Mouse (Mus musculus): Measurements from ENCODE around the gene Trim42. TPM values are rescaled to one million over a fixed set of nuclear protein-coding genes. Genes with fewer than 3 reads are reported as not detected.

Trim42 gene
- total RNA-seq (2021), result not detected in 2 replicates
- long read RNA-seq, experiment 1, result 0 reads
- long read RNA-seq, experiment 2, result 0 reads

DNA sequence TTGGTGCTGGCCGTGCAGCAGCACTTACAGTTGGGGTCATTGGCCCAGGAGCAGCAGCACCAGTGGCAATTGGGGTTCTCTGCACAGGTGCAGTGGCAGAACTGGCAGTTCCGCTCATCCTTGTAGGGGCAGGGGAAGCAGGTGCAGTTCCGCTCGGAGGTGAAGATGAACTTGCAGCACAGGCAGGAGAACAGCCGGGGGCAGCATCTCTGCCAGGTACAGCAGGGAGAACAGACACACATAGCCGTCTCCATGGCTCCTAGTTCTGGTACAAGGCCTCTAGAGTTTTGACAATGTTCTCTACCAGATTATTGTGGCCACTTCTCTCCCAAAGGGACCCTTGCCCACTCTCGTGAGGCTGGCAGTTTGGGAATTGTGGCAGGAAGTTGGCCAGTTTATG lies at the start of gene Trim42:
Gene Trim42 (minus strand): TSS at position 368 of the 400 bp plus-strand sequence.
- no peak for DNase-seq

DNA sequence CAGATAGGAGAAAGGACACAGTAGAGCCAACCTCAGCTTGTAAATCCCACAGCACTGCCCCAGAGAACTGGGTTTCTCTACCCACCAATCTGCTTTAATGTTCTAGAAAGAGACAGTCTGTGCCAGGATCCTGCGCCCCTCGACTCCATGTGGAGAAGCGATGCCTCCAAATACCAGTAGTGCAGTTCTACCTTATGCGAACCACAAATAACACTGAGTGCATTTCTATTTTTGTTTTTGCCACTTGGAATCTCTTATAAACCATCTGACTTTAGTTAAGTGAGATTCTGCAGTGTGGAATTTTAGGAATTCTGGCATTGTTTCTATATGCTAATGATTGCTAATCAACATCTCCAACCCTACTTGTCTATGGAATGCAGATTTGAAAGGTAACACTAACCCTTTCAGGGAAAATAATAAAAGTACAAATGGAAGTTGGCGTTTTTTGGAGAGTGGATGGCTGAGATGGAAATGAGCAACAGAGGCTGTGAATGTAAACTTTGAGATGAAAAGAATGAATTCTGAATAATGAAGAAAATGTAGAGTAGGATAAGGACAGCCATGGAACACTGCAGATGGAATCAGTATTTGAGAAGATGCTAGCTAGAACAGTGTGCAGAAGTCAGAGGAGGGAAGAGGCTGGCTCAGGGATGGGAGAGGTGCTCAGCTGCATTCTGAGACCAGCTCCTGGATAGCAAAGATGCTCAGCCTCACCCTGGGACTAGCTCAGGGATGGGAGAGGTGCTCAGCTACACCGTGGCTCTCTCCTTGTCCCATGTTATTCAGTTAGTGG lies 45.3 kb upstream of the Trim42 start:
- no peak for DNase-seq

DNA sequence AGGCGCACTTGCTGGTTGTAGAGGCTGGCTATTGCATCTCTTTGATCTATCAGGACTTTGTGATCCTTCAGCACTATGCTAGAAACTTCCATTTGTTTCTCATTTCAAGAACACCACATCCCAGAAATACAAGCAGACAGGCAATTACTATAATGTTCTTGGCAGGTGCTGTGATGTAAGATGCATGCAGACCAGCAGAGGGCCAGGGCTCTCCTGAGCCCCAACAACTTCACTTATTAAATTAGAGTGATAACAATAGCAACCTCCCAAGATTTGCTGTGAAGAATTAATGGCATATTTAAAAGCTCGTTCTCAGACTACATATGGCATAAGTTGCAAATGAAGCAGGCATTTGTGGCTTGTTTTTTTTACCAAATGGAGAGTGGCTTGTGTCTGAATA lies 38.4 kb upstream of the Trim42 start:
- no peak for DNase-seq

DNA sequence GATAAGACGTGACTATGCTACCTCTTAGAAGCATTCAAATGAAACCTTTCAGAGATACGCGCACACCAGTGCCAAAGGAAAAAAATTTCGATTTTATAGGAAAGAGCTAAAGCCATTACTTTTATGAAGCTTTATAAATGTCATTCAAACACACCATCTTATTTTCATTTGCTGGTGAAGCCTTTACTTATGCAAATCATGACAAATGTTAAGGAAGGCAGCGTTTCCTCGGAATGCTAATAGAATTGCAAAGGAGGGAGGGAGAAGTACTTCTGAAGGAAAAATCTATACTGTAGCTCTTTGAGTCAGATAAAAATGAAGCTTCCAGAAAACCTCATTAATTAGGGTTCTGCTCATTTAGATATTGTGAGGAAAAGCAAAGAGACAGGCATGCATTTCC lies 13.3 kb downstream of the Trim42 start:
- DNase-seq, result no peak

DNA sequence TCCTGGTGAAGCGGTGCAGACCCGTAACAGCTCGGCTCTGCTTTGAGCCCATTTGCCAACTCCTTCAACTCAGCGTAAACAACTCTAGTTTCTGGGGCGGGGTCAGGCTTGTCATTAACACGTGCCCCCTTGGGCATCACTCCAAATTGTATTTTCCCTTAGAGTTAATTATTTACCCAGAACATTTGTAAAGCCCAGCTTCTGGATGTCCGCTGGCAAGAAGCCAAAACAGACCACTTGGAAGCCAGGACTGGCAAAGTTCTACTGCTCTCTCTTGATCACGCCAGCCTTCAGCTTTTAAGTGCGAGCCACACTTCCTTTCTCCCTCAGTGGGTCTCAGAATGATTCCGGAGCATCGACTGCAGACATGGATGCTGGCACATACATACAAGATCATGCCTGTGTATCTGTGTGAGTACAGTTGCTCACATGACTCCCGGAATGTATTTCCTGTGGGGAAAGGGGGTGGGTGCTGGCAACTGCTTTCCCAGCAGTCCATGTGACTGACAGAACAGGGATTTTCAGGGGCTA lies 24.9 kb downstream of the Trim42 start:
- peak; percentile 4 for DNase-seq

DNA sequence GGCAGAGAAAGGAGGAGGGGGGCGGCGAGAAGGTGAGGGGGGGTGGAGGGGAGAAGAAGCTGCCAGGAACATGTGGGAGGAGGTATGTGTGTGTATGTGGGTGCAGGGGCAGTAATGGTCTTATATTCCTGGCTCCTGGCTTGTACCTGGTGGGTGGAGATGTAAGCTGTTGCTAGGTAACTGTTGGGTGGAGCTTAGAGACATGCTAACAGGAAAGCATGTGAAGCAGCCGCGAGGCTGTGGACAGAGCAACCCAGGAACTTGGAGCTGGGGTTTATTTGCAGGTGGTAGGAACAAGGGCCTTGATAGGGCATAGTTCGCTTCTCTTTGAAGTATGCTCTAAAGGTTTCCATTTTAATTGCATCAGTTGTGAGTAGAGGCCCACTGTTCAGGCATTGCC lies 28.0 kb downstream of the Trim42 start:
- no peak for DNase-seq

DNA sequence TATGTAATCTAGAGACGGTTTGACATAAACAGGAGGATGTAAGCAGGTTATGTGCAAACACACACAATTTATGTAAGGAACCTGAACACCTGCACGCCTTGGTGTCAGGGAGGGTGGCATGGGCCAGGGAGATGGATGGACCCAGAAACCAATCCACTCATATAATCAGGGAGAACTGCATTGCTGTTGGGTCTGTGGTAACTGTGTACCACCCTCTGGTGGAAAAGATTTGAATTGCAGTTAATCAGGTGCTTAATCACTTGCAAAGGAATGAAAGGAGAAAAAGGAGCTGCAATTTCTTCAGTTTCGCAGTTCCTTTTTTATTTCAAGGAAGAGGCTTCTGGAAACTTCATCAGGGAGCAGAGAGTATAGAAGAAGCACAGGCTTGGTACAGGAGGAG lies 46.9 kb downstream of the Trim42 start:
- DNase-seq, result peak; percentile 11

DNA sequence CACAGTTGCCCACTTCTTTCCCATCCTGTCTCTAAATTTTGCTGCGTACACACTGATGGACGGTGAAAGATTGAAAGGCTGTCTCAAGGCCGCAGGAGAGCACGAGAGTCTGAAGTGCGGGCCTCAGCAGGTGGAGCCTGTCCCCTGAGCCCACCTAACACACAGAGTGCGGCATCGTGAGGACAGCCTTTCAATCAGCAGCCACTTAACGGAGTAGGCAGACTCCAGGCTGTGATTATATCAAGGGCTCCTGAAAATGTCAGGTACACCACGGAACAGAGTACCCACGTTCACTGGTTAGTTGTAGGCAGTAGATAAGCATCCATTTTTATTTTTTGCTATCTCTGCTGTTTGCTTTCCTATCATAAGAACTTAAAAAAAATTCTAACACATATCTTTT lies 47.6 kb downstream of the Trim42 start:
- DNase-seq, result no peak

DNA sequence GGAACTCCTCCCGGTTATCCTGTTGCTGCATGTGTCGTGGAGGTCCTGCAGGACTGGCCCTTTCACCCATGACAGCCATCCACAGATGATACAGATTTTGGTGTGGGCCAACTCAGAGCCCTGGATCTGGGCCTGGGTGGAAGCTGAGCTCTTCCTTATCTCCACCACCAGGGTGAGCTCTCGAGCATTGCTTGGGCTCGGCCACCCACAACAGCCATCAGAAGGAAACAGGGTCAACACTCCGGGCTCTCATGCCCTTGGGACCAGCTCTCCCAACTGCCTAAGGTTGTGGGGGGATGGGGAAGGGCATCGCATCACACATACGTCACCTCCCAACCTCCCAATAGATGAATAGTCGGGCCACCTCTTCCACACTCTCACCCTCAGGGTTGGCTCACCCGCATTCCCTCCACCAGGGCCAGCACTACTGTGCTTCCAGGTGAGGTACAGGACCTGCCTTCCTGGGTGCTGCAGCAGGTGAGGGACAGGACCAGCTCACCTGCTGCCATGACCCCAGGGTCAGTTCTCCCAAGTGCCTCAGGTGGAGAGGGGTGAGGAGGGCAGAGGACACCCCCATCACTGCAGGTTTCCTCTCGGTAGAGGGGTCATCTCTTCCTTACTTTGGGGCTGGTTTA lies 54.2 kb downstream of the Trim42 start:
- DNase-seq, result peak; percentile 37

DNA sequence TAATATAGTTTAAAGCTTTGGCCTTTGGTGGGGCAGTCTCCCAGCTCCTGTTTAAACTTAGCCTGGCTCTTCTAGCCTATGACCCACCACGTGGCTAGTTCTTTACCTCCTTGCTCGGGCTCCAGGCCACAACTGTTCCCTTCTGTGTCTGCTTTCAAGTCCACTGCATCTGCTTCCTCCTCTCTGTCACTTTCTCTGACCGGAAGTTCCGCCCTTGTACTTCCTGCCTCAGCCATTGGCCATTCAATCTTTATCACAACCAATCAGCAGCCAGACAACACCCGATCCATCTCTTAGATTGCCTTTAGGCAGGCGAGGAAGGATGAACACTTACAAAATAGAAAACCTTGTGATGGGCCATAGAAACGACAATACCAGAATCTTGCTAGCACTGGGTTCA lies 58.1 kb downstream of the Trim42 start:
- DNase-seq, result no peak

DNA sequence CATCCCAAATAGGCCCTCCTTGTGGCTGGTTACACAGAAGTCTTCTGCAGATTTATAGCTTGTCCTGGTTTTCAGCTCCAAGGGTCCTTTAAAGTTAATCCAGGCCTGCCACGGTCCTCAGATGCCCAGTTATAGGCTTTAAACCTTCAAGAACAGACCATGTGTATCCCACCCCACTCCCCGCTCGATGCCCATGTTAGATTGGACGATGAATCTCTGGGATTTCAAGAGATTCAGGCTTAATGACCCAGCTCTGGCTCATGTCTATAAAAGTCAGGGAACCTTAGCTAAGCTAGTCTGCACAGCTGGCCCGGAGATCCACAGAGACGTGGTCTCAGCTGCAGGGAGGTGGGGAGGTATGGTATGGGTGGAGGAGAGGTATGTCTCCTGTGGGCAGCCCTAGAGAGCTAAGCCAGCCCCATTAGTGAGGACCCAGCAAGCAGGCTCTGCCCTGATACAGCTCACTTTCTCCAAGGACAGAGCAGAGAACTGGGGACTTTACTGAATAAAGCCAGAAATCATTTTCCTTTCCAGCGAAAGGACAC lies 60.2 kb downstream of the Trim42 start:
- DNase-seq, result no peak

DNA sequence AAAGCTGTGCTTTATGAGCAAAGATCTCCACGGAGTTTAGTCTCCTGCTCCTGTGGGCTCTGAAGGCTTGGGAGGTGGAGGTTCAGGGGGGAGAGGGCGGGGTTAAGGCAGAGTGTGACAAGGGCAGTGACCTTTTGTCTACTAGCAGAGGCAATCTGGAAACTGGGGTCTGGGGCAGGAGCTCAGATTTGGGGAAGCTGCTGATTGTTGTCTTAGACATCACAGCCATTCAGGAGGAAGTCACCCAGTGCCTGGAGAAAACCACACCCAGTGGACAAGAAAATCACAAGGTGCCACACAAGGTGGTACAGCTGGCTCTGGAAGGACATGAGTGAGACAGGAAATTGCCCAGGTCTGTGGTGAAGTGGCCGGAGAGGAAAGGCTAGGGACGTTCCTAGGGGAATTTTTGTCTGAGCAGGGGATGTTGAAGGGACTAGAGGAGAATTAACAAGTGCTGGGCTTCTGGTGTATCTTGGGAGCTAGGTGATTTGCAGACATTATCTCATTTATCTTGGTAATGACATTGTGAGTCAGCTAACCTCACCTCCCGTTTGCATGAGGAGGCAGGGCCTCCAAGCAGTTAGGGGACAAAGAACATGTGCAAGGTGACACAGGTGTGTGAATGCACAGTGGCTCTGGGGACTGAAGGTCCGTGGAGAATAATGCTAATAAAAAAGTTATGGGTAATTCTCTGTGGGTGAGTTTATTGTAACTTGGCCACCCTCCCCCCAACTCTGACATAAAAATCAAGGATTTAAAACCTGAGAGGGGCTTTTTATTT lies 61.9 kb downstream of the Trim42 start:
- DNase-seq, result no peak

Measured in adrenal gland, postnatal 14 days (tissue).